Mouse (Mus musculus): ENCODE results near the gene Il17c.

DNA sequence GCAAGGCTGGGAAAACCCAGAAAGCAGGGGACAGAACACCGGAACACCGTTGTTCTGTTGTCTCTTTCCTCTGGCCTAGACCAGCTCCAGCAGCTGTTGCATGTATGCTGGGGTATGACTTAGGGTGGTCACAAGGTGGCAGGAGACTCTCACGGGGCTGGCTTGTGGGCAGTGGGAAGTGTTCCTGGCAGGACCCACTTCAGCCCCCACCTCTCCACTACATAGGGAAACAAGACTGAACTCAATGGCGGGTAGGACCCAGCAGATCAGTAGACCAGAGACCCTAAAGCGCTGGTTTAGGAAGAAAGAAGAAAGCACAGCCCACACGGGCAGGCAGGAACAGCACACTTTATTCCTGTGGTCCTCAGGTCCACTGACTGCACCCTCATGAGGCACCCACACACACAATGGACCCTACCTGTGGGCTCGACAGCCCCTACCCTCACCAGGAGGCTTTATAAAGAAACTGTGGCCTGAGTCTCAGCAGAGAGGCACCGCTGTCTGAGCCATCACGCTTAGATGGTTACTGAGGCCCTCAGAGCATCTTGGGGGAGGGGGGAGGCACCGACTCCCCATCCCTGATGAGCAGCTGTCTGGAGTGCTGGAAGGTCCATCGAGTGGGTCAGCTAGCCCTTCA, 11.6 kb downstream of the Il17c start:
- TF ChIP-seq POLR2A (IDR thresholded peaks at IDR 0.05; ENCODE audit: low read depth, low read length) = no peak
- TF ChIP-seq CTCF (conservative IDR thresholded peaks at IDR 0.05; ENCODE audit: insufficient read depth, insufficient read length, low read depth, low read length) = no peak; the same call in 1 of the 2 replicates
